Mouse (Mus musculus) myocyte (in vitro differentiated cells): Measurements from ENCODE around the gene D6Wsu163e. TPM values are rescaled to one million over a fixed set of nuclear protein-coding genes. Genes with fewer than 3 reads are reported as not detected.

Experiments used
- H3K27me3 ChIP-seq: one replicate; pipeline ENCODE4 v1.6.1; 2011; ENCODE audit not compliant: control insufficient read depth, insufficient read depth, insufficient read length
- H3K36me3 ChIP-seq: one replicate; pipeline ENCODE4 v1.6.1; 2011; ENCODE audit not compliant: control insufficient read depth, insufficient read depth
- H3K4me2 ChIP-seq: one replicate; pipeline ENCODE4 v1.6.1; 2011; ENCODE audit warnings: low read depth, control low read depth
- H3K4me3 ChIP-seq: one replicate; pipeline ENCODE4 v1.5.1; 2011; ENCODE audit warnings: mild to moderate bottlenecking, control low read depth, moderate library complexity
- H3K79me2 ChIP-seq: one replicate; pipeline ENCODE4 v1.6.1; 2011; ENCODE audit not compliant: control insufficient read depth, insufficient read depth
- H3ac ChIP-seq: one replicate; pipeline ENCODE4 v1.6.1; 2011; ENCODE audit not compliant: control insufficient read depth, insufficient read length
- CEBPB ChIP-seq: IDR thresholded peaks from 2 replicates; pipeline ENCODE4 v1.6.1; 2011; ENCODE audit warnings: mild to moderate bottlenecking, moderate library complexity; ENCODE audit not compliant: poor library complexity, insufficient read depth, severe bottlenecking
- E2F4 ChIP-seq: IDR thresholded peaks from one replicate; pipeline ENCODE4 v1.6.1; 2011; ENCODE audit warnings: mild to moderate bottlenecking, control low read depth, moderate library complexity; ENCODE audit not compliant: insufficient read depth
- MAX ChIP-seq: IDR thresholded peaks from one replicate; pipeline ENCODE4 v1.6.1; 2011; ENCODE audit warnings: low read depth, mild to moderate bottlenecking, control low read depth
- MYOD1 ChIP-seq, 3 experiments: IDR thresholded peaks; one replicate each; pipeline ENCODE4 v1.6.1; 2011; ENCODE audit warnings: control low read depth in 2 of 3, low read depth in 2 of 3, mild to moderate bottlenecking in 2 of 3, moderate library complexity in 1 of 3; ENCODE audit not compliant: insufficient read length in 2 of 3, control insufficient read depth in 1 of 3
- MYOG ChIP-seq, 3 experiments: IDR thresholded peaks; one replicate each; pipeline ENCODE4 v1.6.1; 2011; ENCODE audit warnings: control low read depth in 2 of 3, low read depth in 2 of 3, mild to moderate bottlenecking in 2 of 3; ENCODE audit not compliant: insufficient read length in 2 of 3, control insufficient read depth in 1 of 3, insufficient read depth in 1 of 3
- POLR2A ChIP-seq: IDR thresholded peaks from one replicate; pipeline ENCODE4 v1.6.1; 2011; ENCODE audit warnings: low read depth, mild to moderate bottlenecking, control low read depth, moderate library complexity; ENCODE audit not compliant: insufficient read length
- POLR2AphosphoS2 ChIP-seq: IDR thresholded peaks from one replicate; pipeline ENCODE4 v1.6.1; 2011; ENCODE audit warnings: low read depth, control low read depth; ENCODE audit not compliant: insufficient read length
- REST ChIP-seq: IDR thresholded peaks from one replicate; pipeline ENCODE4 v1.6.1; 2011; ENCODE audit warnings: mild to moderate bottlenecking, control low read depth, moderate library complexity; ENCODE audit not compliant: insufficient read depth, insufficient read length
- SRF ChIP-seq: IDR thresholded peaks from one replicate; pipeline ENCODE4 v1.6.1; 2011; ENCODE audit warnings: low read depth; ENCODE audit not compliant: control insufficient read depth, insufficient read length
- TCF12 ChIP-seq: IDR thresholded peaks from one replicate; pipeline ENCODE4 v1.6.1; 2011; ENCODE audit warnings: mild to moderate bottlenecking, control low read depth; ENCODE audit not compliant: poor library complexity, insufficient read depth, severe bottlenecking
- TCF3 ChIP-seq: IDR thresholded peaks from one replicate; pipeline ENCODE4 v1.6.1; 2011; ENCODE audit warnings: low read depth, control low read depth; ENCODE audit not compliant: insufficient read length
- USF1 ChIP-seq: IDR thresholded peaks from one replicate; pipeline ENCODE4 v1.6.1; 2011; ENCODE audit warnings: low read depth, mild to moderate bottlenecking, control low read depth, moderate library complexity
- polyA plus RNA-seq: library from polyadenylated mRNA; unstranded; fragments of >200 nt; fragmentation: generic; extraction: Trizol; gene quantifications from one replicate; pipeline ENCODE4 v1.2.1, GENCODE M21; 2012; ENCODE audit warnings: missing spikeins

D6Wsu163e gene
- polyA plus RNA-seq, 1 experiment = 18.4 TPM

DNA sequence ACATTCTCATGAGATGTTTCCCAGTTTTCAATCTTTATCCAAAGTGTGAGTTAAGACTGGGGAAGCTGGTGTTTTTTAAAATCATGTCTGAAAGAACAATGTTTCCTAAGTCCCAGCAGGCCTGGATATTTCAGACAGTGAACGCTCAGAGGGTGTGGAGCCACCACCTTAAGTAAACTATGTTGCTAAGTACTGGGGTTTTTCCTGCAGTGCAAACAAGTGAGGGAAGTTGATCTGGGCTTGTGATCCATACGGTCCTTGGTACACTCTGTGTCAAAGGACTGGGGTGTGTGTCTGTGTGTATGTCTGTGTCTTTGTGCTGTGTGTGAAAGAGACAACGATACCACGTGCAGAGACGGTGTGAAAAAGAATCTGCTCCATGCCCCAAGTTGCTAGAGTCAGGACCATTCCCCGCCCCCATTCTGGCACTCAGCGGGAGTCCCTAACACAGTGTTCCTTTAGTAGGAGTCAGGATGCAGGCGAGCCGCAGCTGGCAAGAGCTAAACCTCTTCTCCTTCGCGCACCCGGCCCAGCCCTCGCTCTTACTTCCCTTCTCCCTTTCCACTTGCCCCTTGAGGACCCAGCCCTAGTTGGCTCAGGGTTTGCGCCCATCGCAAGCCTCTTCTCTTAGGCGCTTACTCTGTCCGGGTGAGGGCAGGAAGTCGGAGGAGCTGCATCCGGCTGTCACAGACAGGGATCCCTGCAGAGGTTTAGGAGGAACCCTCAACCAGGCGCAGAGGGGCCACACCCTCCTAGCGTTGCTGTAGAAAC, 18.5 kb upstream of the D6Wsu163e start, which contains the start of gene Dyrk4:
Gene Dyrk4 (minus strand): TSS at position 729 of the 771 bp plus-strand sequence.
- H3K79me2 ChIP-seq = no peaks in the 10 kb centered on the region
- H3ac ChIP-seq = no peak within 1 kb of the TSS
- H3K4me3 ChIP-seq = no peak within 1 kb of the TSS
- TF ChIP-seq MYOD1 (IDR thresholded peaks at IDR 0.05; ENCODE audit: control insufficient read depth in 1 of 3, insufficient read length in 2 of 3, low read depth in 2 of 3) (no peak), USF1 (no peak), MYOG (IDR thresholded peaks at IDR 0.05; ENCODE audit: control insufficient read depth in 1 of 3, insufficient read depth in 1 of 3, insufficient read length in 2 of 3, low read depth in 2 of 3) (no peak), REST (no peak), E2F4 (no peak), MAX (no peak), SRF (no peak), TCF3 (no peak), POLR2AphosphoS2 (no peak), TCF12 (no peak), CEBPB (no peak), POLR2A (no peak)
- no peak within 1 kb of the TSS for H3K4me2 ChIP-seq
- H3K36me3 ChIP-seq = no peaks in the 10 kb centered on the region
- no peaks in the 10 kb centered on the region for H3K27me3 ChIP-seq

DNA sequence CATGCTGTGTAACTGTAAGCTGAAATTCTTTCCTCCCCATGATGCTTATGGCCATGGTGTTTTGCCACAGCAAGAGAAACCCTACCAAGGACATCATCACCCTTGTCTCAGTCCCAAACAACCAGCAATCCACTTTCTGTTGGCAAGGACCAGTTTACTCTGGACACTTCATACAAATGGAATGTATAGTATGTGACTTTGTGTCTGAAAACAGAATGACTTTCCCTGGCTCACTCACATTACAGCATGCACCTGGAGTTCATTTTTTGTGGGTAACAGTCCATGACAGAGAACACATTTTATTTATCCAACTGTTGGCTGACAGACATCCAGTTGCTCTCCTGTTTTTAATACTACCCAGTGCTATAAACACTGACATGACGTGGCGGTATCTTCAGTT, 6.9 kb upstream of the D6Wsu163e start:
- H3K79me2 ChIP-seq = peaks cover 10% of the 10 kb centered on the region
- H3K4me2 ChIP-seq = no peak overlapping the region
- H3ac ChIP-seq = no peak overlapping the region
- H3K36me3 ChIP-seq = no peaks in the 10 kb centered on the region
- no peak overlapping the region for H3K4me3 ChIP-seq
- no peak for TF ChIP-seq USF1
- TF ChIP-seq MYOG (IDR thresholded peaks at IDR 0.05; ENCODE audit: control insufficient read depth in 1 of 3, insufficient read depth in 1 of 3, insufficient read length in 2 of 3, low read depth in 2 of 3) = no peak
- TF ChIP-seq TCF3 = no peak
- no peak for TF ChIP-seq REST
- TF ChIP-seq E2F4 = no peak
- no peaks in the 10 kb centered on the region for H3K27me3 ChIP-seq

- H3ac ChIP-seq = no peak overlapping the region
- peaks cover 5% of the 10 kb centered on the region for H3K36me3 ChIP-seq
- TF ChIP-seq SRF (no peak), REST (no peak), E2F4 (no peak), MAX (no peak), POLR2AphosphoS2 (no peak), TCF3 (no peak), CEBPB (no peak), MYOD1 (IDR thresholded peaks at IDR 0.05; ENCODE audit: control insufficient read depth in 1 of 3, insufficient read length in 2 of 3, low read depth in 2 of 3) (no peak), USF1 (no peak), TCF12 (no peak), MYOG (IDR thresholded peaks at IDR 0.05; ENCODE audit: control insufficient read depth in 1 of 3, insufficient read depth in 1 of 3, insufficient read length in 2 of 3, low read depth in 2 of 3) (no peak), POLR2A (no peak)
- peaks cover 15% of the 10 kb centered on the region for H3K79me2 ChIP-seq
- H3K4me3 ChIP-seq = peak overlapping the region; percentile 78
- H3K27me3 ChIP-seq = no peaks in the 10 kb centered on the region
- peak overlapping the region; percentile 73 for H3K4me2 ChIP-seq
Measured at GRCm38 (mm10) chr6:126938047-126938446, 1.7 kb upstream of the D6Wsu163e start.

DNA sequence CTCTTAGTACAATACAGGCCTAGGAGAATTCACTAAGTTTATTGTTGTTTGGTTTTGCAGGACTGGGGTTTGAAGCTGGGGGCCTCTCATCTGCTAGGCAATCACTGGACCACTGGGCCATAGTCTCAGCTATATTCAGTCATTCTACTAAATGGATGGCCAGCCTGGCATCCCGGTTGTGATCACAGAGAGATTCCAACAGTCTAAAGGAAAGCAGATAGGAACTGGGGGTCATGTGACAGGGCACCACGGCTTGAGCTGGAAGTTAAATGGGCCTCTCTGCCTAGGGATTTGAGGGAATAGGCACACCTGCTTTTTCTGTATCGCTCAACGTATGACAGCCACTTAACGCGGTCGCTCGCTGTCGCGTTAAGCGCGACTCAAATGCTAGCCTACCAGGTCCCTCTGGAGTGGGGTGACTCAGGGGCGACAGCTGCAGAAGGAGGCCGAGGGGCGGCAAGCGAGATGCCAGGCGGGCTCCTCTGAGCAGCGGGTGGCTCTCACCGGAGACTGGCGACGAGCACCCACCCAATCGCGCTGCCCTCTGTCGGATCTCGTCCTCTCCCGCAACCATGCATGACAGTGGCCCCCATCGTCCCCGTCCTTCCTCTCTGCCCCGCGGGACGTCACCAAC, 792 bp upstream of the D6Wsu163e start:
- Histone ChIP-seq H3K4me2 (peak overlapping the region; percentile 73), H3K36me3 (peaks cover 10% of the 10 kb centered on the region), H3K27me3 (no peaks in the 10 kb centered on the region), H3ac (peak overlapping the region; percentile 75), H3K4me3 (peak overlapping the region; percentile 78), H3K79me2 (peaks cover 15% of the 10 kb centered on the region)
- TF ChIP-seq POLR2AphosphoS2 (no peak), MAX (no peak), SRF (no peak), TCF3 (no peak), E2F4 (no peak), USF1 (no peak), CEBPB (no peak), TCF12 (no peak), MYOG (IDR thresholded peaks at IDR 0.05; ENCODE audit: control insufficient read depth in 1 of 3, insufficient read depth in 1 of 3, insufficient read length in 2 of 3, low read depth in 2 of 3) (no peak), POLR2A (no peak), MYOD1 (IDR thresholded peaks at IDR 0.05; ENCODE audit: control insufficient read depth in 1 of 3, insufficient read length in 2 of 3, low read depth in 2 of 3) (no peak), REST (no peak)

DNA sequence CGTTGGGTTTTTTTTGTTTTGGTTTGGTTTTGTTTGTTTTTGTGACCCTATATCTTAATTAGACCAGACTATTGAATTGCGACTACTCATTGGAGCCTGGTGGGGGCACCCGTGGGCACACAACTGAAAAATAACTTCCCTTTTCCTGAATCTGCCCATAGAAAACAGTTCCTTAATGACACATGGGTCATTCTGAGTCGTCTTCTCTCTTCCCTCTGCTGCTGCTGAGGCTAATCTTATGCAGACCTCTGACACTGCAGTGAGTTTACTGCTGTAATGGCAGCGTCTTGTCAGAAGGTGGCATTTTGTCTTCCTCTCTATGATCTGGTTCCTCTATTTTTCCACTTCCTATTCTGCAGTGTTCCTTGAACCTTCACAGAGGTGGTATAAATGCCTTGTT, 689 bp downstream of the D6Wsu163e start:
- Histone ChIP-seq H3K79me2 (peaks cover 15% of the 10 kb centered on the region), H3K4me2 (peak overlapping the region; percentile 94), H3K36me3 (peaks cover 15% of the 10 kb centered on the region), H3K4me3 (peak overlapping the region; percentile 78), H3ac (no peak overlapping the region), H3K27me3 (no peaks in the 10 kb centered on the region)
- TF ChIP-seq MAX (no peak), REST (no peak), MYOD1 (IDR thresholded peaks at IDR 0.05; ENCODE audit: control insufficient read depth in 1 of 3, insufficient read length in 2 of 3, low read depth in 2 of 3) (no peak), MYOG (IDR thresholded peaks at IDR 0.05; ENCODE audit: control insufficient read depth in 1 of 3, insufficient read depth in 1 of 3, insufficient read length in 2 of 3, low read depth in 2 of 3) (no peak), POLR2A (no peak), CEBPB (no peak), POLR2AphosphoS2 (no peak), USF1 (no peak), SRF (no peak), TCF12 (no peak), E2F4 (no peak)
